Mouse (Mus musculus) large intestine, adult 2 months (tissue): Measurements from ENCODE around the gene Lpin2. TPM values are rescaled to one million over a fixed set of nuclear protein-coding genes. Genes with fewer than 3 reads are reported as not detected.

Experiments
- DNase-seq: peaks from one replicate; pipeline ENCODE4 v3.0.0-alpha.2; 2012; ENCODE audit warnings: low read depth, low spot score
- WGBS: fragments of 180-500 bp; shearing (Covaris S2); methylation state at CpG from one replicate; pipeline ENCODE4 v1.1.7; 2018; 5-methylcytosine and 5-hydroxymethylcytosine counted together
- polyA plus RNA-seq: library from polyadenylated mRNA; depleted of rRNA; stranded (reverse); fragments of >200 nt; gene quantifications from 2 replicates; pipeline ENCODE4 v1.2.3, GENCODE M21; 2012

The Lpin2 gene
- polyA plus RNA-seq, 1 experiment, result 17.1 TPM

DNA sequence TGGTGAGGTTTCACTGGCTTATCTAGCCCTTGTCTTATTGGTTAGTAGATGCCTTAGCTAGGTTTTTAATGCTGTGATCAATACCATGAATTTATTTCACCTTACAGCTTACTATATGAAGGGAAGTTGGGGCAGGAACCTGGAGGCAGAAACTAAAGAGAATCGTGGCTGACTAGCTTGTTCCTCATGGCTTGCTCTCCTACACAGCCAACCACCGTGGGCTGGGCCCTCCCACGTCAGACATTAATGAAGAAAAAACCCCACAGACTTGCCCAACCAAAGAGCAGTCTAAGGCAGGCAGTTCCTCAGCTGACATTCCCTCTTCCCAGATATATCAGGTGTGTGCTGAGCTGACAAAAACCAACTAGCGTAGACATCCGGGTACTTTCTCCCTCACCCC lies 41.3 kb downstream of the Lpin2 start:
- no peak for DNase-seq
- 79% methylated on average over 5 of the region's 5 CpGs for WGBS

GRCm38 (mm10) chr17:71224521-71224920 lies 42.2 kb downstream of the Lpin2 start:
- 34% methylated on average over 2 of the region's 2 CpGs for WGBS

DNA sequence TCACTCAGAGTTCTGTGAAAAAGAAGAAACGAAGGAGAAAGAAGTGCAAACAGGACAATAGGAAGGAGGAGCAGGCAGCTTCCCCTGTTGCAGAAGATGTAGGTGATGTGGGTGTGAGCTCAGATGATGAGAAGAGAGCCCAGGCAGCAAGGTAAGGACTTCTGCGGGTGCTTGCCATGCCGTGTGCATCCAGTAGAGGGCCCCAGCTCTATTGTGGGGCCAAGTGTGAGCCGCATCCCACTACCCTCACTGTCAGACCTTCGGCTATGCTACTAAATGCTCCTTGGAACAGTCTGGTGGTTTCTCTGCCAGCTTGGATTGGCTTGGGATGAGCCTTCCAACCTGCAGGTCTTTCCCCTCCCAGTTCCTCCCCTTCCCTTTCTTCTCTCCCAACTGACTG lies 42.7 kb downstream of the Lpin2 start:
- no peak for DNase-seq
- WGBS, result 54% methylated on average over 5 of the region's 5 CpGs

More at GRCm38 (mm10) chr17:71224521-71224920, 42.2 kb downstream of the Lpin2 start:
- no peak for DNase-seq

- DNase-seq, result no peak
- 90% methylated on average over 9 of the region's 9 CpGs for WGBS
Measured at GRCm38 (mm10) chr17:71227128-71227895, 45.0 kb downstream of the Lpin2 start.

DNA sequence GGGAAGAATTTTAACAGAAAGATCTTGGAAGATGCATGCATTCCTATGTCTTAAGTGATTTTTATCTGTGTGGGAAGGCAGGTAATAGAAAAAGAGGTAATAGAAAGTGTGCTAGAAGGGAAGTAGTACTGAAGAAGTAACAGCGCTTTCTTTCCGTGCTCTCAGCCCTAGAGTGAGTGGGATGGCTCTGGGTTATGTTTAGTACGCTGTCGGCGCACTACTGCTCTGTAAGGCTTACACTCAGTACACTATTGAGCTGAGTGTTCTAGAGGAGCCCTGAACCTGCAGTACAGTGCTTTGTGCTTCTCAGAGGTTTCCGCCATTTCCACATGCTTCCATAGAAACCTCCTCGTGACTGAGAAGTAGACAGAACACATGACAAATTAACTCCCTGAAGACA lies 46.3 kb downstream of the Lpin2 start:
- DNase-seq, result no peak
- WGBS, result 86% methylated on average over 7 of the region's 7 CpGs

DNA sequence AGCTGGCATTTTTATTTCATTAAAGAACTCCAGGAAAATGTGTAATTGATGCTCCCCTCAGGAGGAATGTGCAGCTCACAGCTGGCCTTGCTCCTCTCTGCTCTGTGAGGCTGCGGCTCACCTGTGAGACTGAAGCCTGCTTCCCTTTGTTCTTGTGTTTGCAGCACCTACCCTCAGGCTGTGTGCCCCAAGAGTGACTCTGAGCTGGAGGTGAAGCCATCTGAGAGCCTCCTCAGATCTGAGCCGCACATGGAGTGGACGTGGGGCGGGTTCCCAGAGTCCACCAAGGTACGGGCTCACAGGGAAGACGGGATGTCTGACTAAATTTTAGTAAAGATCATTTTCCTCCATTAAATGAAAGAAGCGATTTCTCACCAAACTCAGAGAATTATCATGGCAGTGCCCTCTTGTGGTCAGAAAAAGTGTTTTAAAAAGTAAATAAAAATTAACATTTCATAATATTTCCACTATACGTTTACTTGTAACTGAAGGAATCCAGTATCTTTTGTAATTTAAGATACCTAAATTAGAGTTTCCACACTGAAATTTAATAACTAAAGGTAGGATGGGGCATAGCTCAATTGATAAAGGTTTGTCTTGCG lies 47.8 kb downstream of the Lpin2 start:
- DNase-seq, result no peak
- WGBS, result 58% methylated on average over 9 of the region's 9 CpGs

- 86% methylated on average over 2 of the region's 2 CpGs for WGBS
Measured at GRCm38 (mm10) chr17:71231998-71232397, 49.6 kb downstream of the Lpin2 start.

DNA sequence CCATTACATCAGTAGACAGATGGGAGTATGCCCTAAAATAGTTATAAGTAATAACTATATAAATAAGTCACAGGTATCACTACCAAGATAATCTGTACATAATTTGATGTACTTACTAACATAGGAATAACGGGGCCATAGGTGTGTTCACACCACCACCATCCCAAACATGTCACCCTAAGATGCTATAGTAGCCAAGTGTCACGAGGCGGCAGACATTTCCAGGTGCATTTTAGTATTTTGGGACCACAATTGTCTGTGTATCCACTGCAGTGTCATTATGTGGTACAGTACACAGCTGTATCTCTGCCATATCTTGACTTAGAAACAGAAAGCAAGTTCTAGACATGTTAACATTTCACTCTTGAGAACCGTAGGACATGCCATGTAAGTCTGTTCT lies 50.9 kb downstream of the Lpin2 start:
- no peak for DNase-seq
- 93% methylated on average over 4 of the region's 4 CpGs for WGBS

More at GRCm38 (mm10) chr17:71231998-71232397, 49.6 kb downstream of the Lpin2 start:
- no peak for DNase-seq

GRCm38 (mm10) chr17:71234041-71234594 lies 51.8 kb downstream of the Lpin2 start:
- DNase-seq, result no peak
- WGBS, result 88% methylated on average over 12 of the region's 12 CpGs

DNA sequence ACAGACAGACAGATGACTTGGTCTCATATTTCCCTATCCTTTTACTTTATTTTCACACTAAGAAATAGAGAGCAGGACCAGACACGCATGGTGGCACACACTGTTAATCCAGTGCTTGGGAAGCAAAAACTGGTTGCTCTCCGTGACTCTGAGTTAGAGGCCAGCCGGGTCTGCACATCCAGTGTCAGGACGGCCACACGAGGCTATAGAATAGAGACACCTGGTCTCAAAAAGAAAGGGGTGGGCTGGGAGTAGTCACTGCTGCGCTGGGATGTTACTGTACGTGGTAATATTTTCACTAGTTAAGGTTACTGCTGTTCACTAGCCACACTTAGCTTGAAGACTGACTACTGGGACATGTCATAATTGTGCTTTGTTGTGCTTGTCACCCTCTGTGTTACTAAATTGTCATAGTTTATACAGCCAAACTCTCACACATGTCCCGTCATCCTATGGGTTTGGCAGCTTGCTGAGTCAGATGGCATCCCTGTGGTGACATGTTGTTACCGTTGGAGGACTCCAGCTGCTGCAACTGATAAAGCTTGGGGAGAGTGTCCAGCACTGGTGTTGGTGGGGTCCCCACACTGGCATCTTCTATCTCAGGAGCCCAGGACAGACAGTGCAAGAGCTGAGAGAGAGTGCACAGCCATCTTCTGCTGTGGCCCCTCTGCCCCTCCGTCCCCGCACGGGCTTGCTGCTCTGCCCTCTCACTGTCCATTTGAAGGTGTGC lies 53.0 kb downstream of the Lpin2 start:
- WGBS, result 91% methylated on average over 12 of the region's 12 CpGs
- no peak for DNase-seq

DNA sequence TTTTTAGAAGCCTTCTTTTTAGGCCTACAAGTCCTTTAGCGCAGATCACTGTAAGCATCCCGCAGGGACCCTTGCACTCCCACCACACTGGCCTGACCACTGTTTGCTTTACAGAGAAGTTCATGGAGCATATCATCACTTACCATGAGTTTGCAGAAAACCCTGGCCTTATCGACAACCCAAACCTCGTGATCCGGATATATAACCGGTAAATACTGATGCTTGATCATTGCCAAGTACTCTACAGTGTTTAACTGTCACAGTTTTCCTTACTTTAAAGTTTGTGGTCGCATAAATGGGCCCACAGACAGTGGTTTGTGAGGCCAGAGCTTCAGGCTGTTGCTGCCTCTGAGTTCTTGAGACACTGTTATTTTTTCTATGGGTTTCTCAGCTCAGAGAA lies 56.1 kb downstream of the Lpin2 start:
- DNase-seq, result no peak
- WGBS, result 91% methylated on average over 7 of the region's 7 CpGs

DNA sequence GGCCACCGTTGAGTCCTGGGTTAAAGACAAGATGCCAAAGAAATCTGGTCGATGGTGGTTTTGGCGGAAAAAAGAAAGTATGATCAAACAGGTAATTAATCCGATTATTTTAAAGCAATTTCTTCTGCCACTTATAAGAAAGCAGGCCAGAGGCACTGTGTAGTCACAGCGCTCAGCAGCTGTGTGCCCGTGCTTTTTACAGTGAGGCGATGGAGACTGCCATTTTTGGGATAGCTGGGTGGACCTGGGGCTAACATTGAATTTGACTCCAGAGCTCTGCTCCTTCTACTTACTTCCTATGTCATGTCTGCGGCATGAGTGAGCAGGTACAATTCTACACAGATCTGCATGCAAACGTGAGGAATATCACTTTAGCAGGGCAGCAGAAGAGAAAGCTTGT lies 58.5 kb downstream of the Lpin2 start:
- DNase-seq, result no peak

GRCm38 (mm10) chr17:71242666-71243065 lies 60.3 kb downstream of the Lpin2 start:
- DNase-seq, result no peak
- 90% methylated on average over 7 of the region's 7 CpGs for WGBS

More for the DNA sequence above, 58.5 kb downstream of the Lpin2 start:
- WGBS, result 92% methylated on average over 9 of the region's 9 CpGs

- no peak for DNase-seq
- WGBS, result 97% methylated on average over 15 of the region's 15 CpGs
Measured at GRCm38 (mm10) chr17:71245133-71245532, 62.8 kb downstream of the Lpin2 start.

GRCm38 (mm10) chr17:71246022-71246421 lies 63.7 kb downstream of the Lpin2 start:
- WGBS, result 87% methylated on average over 4 of the region's 4 CpGs
- DNase-seq, result no peak

GRCm38 (mm10) chr17:71248963-71249362 lies 66.6 kb downstream of the Lpin2 start:
- DNase-seq, result no peak
- WGBS, result 93% methylated on average over 6 of the region's 6 CpGs

DNA sequence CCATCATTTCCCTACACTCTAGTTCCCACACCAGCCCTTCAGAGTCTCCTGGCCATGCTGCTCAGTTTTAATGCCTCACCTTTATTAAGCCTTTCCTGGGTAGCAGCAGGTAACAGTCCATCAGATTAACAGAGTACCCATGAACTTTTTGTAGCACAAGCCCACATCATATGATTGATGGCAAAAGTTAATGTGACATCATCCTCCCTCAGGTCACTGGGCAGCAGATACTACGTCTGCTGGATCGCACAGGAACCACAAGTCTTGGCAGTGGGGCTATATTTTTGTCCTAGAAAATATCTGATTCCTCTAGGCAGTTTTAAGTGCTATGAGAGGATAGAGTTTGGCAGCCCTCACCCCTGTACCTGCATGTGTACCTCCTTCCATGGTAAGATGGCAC lies 67.7 kb downstream of the Lpin2 start:
- DNase-seq, result no peak
- WGBS, result 85% methylated on average over 2 of the region's 2 CpGs

DNA sequence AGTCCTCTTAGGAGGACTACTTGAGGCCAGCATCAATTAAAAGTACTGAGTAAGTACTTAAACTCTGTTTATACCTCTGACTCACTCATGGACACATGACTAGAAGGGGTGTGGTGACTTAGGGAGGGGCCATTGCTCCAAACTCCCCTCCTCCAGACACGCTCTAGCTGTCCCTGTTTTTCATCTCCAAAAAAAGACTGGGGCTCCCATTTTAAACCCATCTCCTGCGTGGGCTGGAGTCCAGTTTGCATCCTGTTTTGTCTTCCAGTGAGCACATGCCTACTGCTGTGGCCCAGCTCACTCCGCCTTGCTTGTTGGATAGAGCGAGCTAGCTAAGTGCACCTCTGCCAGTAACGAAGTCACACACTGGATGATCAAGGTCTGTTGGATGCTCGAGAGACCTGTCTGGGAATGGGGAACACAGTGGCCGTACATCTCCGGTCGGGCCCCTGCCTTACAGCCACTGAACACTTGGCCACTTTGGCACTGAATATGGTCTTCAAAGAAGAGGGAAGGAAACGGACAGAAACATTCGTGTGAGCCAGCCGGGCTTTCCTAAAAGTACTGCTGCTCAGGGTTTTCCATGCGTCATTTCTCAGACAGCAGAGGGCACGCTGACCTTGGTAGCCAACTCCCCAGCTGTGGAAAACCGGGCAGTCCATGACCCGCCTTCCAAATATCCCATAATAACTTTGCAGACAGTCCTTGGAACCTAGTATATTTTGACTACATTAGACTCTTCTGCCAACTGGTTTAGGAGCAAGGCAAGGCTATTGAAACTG lies 68.7 kb downstream of the Lpin2 start:
- WGBS, result 63% methylated on average over 16 of the region's 16 CpGs
- peak; percentile 10 for DNase-seq

GRCm38 (mm10) chr17:71251601-71252001 lies 69.2 kb downstream of the Lpin2 start:
- no peak for DNase-seq
- WGBS, result 55% methylated on average over 6 of the region's 6 CpGs

DNA sequence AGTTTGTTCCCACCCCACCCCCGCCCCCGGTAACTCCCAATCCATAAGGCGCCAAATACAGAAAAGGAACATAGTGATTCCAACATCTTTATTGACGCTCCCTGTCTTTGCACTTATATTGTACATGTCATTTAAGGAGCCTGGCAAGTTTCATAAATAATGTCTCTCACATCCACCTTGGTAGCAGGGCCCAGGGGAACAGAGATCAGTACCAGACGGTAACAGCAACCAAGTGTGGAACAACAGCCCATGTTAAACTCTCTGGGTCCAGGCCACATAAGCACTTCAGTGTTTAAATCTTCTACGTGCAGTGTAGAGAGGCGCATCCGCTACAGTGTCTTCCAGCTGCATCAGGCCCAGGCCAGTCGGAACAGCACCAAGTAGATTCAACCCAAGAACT lies 69.7 kb downstream of the Lpin2 start:
- no peak for DNase-seq
- WGBS, result 79% methylated on average over 9 of the region's 9 CpGs
